Comparison of ENCODE assay signal across 17 mouse cellular contexts in the genomic region with DNA sequence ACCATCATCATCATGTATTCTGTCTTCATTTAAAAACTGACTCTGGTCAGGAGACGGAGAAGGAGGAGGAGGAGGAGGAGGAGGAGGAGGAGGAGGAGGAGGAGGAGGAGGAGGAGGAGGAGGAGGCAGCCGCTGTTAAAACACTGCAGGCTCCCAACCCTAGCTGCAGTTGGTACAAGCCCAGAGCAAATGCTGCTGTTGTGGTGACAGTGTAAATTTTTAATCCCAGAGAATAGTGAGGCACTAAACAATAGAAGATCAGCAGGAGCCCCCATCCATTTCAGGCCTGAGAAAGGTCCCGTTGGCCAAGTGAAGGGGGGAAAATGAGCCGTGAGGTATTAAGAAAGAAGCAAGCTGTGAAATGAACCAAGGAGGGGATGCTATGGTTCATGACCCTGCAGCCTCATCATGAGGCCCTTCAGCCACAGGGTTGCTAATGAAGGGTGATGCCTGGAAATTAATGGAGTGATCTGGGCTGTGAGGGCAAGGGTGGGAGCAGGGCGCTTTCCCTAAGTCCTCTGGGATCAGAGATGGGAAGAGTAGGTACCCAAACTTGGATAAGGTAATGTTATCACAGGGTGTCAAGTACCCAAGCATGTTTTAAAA.
DNase-seq lines count a peak whose midpoint lies in the region; ATAC-seq and TF ChIP-seq lines count a peak whose summit lies in the region.
"Had no signal": no experiment of that assay in that cellular context is flagged by ENCODE, and none has a peak within 500 bp of the region (broad histone marks: within the 10 kb centered on the region; RNA-seq: fewer than 3 reads in every experiment).

No protein-coding gene starts in this region.

- WGBS in forebrain, embryonic 13.5 days = 13% methylated on average over 5 of the region's 5 CpGs
- WGBS in forebrain, embryonic 15.5 days = 22% methylated on average over 5 of the region's 5 CpGs
- 15% methylated on average over 5 of the region's 5 CpGs for WGBS in midbrain, embryonic 10.5 days
- 32% methylated on average over 5 of the region's 5 CpGs for WGBS in midbrain, embryonic 16.5 days
- WGBS in hindbrain, embryonic 14.5 days = 15% methylated on average over 4 of the region's 5 CpGs

- no peak overlapping the region for H3K4me2 ChIP-seq in forebrain, embryonic 13.5 days
- H3K4me2 ChIP-seq in forebrain, embryonic 15.5 days (replicated peaks) = no peak overlapping the region
- no peak overlapping the region for H3K4me2 ChIP-seq in midbrain, embryonic 16.5 days (ENCODE audit: low read length)
- H3K4me2 ChIP-seq in hindbrain, embryonic 14.5 days (replicated peaks) = no peak overlapping the region
- H3K4me2 ChIP-seq: embryonic facial prominence, embryonic 15.5 days; hindbrain, embryonic 15.5 days had no signal

- H3K9me3 ChIP-seq in forebrain, embryonic 13.5 days (replicated peaks) = no peaks in the 10 kb centered on the region
- H3K9me3 ChIP-seq in forebrain, embryonic 15.5 days = no peaks in the 10 kb centered on the region
- H3K9me3 ChIP-seq in midbrain, embryonic 10.5 days (replicated peaks) = no peaks in the 10 kb centered on the region
- H3K9me3 ChIP-seq in midbrain, embryonic 16.5 days (replicated peaks; ENCODE audit: control insufficient read depth, low read length, poor library complexity, severe bottlenecking) = no peaks in the 10 kb centered on the region
- H3K9me3 ChIP-seq in hindbrain, embryonic 14.5 days (ENCODE audit: control insufficient read depth, low read length) = no peaks in the 10 kb centered on the region
- H3K9me3 ChIP-seq: embryonic facial prominence, embryonic 15.5 days; hindbrain, embryonic 15.5 days; limb, embryonic 10.5 days had no signal

- peak; percentile 23 for DNase-seq in midbrain, embryonic 10.5 days (ENCODE audit: low spot score)
- DNase-seq in brain, embryonic 14.5 days (ENCODE audit: low read depth) = peak; percentile 42
- DNase-seq in hindbrain, embryonic 14.5 days (ENCODE audit: low spot score) = no peak
- DNase-seq in cerebellum, adult 8-10 months = no peak
- DNase-seq: cerebellum, adult 2 months; kidney, adult 11 months; kidney, postnatal 4 days; layer of hippocampus, adult 9-11 months; lung, adult 18-20 months; lung, postnatal 14 days had no signal

- H3K27me3 ChIP-seq in forebrain, embryonic 13.5 days = no peaks in the 10 kb centered on the region
- H3K27me3 ChIP-seq in forebrain, embryonic 15.5 days = no peaks in the 10 kb centered on the region
- H3K27me3 ChIP-seq in midbrain, embryonic 10.5 days (ENCODE audit: low read depth, poor library complexity, severe bottlenecking) = peaks cover 16% of the 10 kb centered on the region
- H3K27me3 ChIP-seq in midbrain, embryonic 16.5 days (ENCODE audit: control insufficient read depth, insufficient read depth, low read depth, low read length) = no peaks in the 10 kb centered on the region
- no peaks in the 10 kb centered on the region for H3K27me3 ChIP-seq in hindbrain, embryonic 14.5 days (ENCODE audit: control insufficient read depth, insufficient read depth, low read length)
- H3K27me3 ChIP-seq: embryonic facial prominence, embryonic 15.5 days; hindbrain, embryonic 15.5 days had no signal

- TF ChIP-seq POLR2A in brain, embryonic 14.5 days (IDR thresholded peaks at IDR 0.05; ENCODE audit: borderline replicate concordance, extremely low read depth, insufficient read depth, insufficient read length, poor library complexity, severe bottlenecking) = no peak

- no peaks in the 10 kb centered on the region for H3K36me3 ChIP-seq in forebrain, embryonic 13.5 days (ENCODE audit: poor library complexity, severe bottlenecking)
- no peaks in the 10 kb centered on the region for H3K36me3 ChIP-seq in forebrain, embryonic 15.5 days
- no peaks in the 10 kb centered on the region for H3K36me3 ChIP-seq in midbrain, embryonic 10.5 days
- H3K36me3 ChIP-seq in midbrain, embryonic 16.5 days (ENCODE audit: control insufficient read depth, insufficient read depth, low read length) = no peaks in the 10 kb centered on the region
- no peaks in the 10 kb centered on the region for H3K36me3 ChIP-seq in hindbrain, embryonic 14.5 days (replicated peaks; ENCODE audit: control insufficient read depth, insufficient read depth)
- H3K36me3 ChIP-seq: embryonic facial prominence, embryonic 15.5 days; hindbrain, embryonic 15.5 days; limb, embryonic 10.5 days had no signal

- peaks cover 37% of the 10 kb centered on the region for H3K4me1 ChIP-seq in forebrain, embryonic 13.5 days
- peaks cover 37% of the 10 kb centered on the region for H3K4me1 ChIP-seq in forebrain, embryonic 15.5 days
- peaks cover 40% of the 10 kb centered on the region for H3K4me1 ChIP-seq in midbrain, embryonic 10.5 days
- peaks cover 14% of the 10 kb centered on the region for H3K4me1 ChIP-seq in midbrain, embryonic 16.5 days (ENCODE audit: control insufficient read depth, insufficient read depth, low read length)
- peaks cover 26% of the 10 kb centered on the region for H3K4me1 ChIP-seq in hindbrain, embryonic 14.5 days (replicated peaks; ENCODE audit: control insufficient read depth, insufficient read depth, low read length)

- 0 out of 2 replicates have a peak overlapping the region, but pooled peaks have one; percentile 40 for H3K27ac ChIP-seq in forebrain, embryonic 13.5 days
- H3K27ac ChIP-seq in forebrain, embryonic 15.5 days (replicated peaks) = no peak overlapping the region
- peak overlapping the region; percentile 46; the same call in 1 of the 2 replicates for H3K27ac ChIP-seq in midbrain, embryonic 10.5 days (replicated peaks)
- H3K27ac ChIP-seq in midbrain, embryonic 16.5 days (ENCODE audit: low read length) = no peak overlapping the region
- H3K27ac ChIP-seq in hindbrain, embryonic 14.5 days = no peak overlapping the region
- H3K27ac ChIP-seq: embryonic facial prominence, embryonic 15.5 days; hindbrain, embryonic 15.5 days; limb, embryonic 10.5 days had no signal

- H3K9ac ChIP-seq in forebrain, embryonic 13.5 days = no peak overlapping the region
- H3K9ac ChIP-seq in forebrain, embryonic 15.5 days (replicated peaks) = no peak overlapping the region
- no peak overlapping the region for H3K9ac ChIP-seq in midbrain, embryonic 16.5 days (ENCODE audit: low read depth, low read length)
- H3K9ac ChIP-seq in hindbrain, embryonic 14.5 days = no peak overlapping the region
- H3K9ac ChIP-seq: embryonic facial prominence, embryonic 15.5 days; hindbrain, embryonic 15.5 days had no signal

- ATAC-seq in forebrain, embryonic 13.5 days = no peak
- no peak for ATAC-seq in forebrain, embryonic 15.5 days (replicated peaks)
- ATAC-seq in midbrain, embryonic 16.5 days = no peak
- ATAC-seq in hindbrain, embryonic 14.5 days (ENCODE audit: low FRiP score) = 0 out of 2 replicates have a peak, but pooled peaks have one; percentile 28

- H3K4me3 ChIP-seq in forebrain, embryonic 13.5 days = no peak overlapping the region
- no peak overlapping the region for H3K4me3 ChIP-seq in forebrain, embryonic 15.5 days
- no peak overlapping the region for H3K4me3 ChIP-seq in midbrain, embryonic 10.5 days
- no peak overlapping the region for H3K4me3 ChIP-seq in midbrain, embryonic 16.5 days (ENCODE audit: low read depth, low read length)
- H3K4me3 ChIP-seq in hindbrain, embryonic 14.5 days (replicated peaks; ENCODE audit: low read length) = no peak overlapping the region
- H3K4me3 ChIP-seq: embryonic facial prominence, embryonic 15.5 days; hindbrain, embryonic 15.5 days; limb, embryonic 10.5 days; myocyte had no signal

- TF ChIP-seq CTCF in brain, embryonic 14.5 days (IDR thresholded peaks at IDR 0.05; ENCODE audit: borderline replicate concordance, extremely low read depth, insufficient read depth, insufficient read length) = no peak

Comparison
In these comparisons a context has a peak if more than half of its experiments do, and no peak if none do; other contexts are left out.
1. H3K27ac ChIP-seq: peak in forebrain, embryonic 13.5 days (single experiment) and midbrain, embryonic 10.5 days (single experiment); none in forebrain, embryonic 15.5 days (single experiment), midbrain, embryonic 16.5 days (single experiment) and hindbrain, embryonic 14.5 days (single experiment).
2. DNase-seq: peak in midbrain, embryonic 10.5 days (single experiment) and brain, embryonic 14.5 days (single experiment); none in hindbrain, embryonic 14.5 days (single experiment) and cerebellum, adult 8-10 months (single experiment).